ENCODE assay signal across 8 mouse cellular contexts in the genomic region with DNA sequence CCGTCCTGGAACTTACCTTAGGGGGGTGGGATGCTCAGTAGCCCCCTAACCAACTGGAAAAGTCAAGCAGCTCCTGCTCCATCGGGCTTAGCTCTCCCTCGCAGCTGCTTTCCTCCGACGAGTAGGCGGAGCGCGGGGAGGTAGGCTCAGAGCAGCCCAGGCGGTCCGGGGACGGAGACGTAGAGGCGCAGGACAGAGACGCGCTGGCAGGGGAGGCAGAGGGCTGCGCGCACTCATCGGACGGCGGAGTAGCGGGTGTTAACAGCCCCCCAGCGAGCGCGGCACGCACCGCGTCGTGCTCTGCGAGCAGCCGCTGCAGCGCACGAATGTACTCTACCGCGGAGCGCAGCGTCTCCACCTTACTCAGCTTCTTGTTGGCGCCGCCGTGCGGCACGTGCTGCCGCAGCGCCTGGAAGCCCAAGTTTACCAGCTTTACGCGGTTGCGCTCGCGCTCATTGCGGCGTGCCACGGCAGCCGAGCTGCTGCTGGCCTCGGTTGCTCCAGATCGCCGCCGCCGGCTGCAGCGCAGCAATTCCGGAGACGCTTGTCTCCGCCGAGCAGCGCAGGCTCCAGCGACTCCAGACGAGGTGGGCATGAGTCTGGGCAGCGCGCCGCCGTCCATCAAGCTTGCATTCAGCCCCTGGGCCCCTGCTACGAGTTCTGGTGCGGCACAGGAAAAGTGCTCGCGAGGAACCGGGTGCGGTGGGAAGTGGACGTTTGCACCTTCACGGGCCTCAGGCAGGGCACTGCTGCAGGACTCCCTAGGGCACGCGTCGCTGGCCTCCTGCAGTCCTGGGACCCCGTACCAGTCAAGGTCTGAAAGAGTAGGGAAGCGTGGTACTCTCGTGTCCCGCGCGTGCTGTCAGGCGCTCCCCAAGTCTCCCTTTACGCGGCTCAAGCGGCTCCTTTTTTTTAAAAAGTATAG. TPM values are rescaled to one million over a fixed set of nuclear protein-coding genes. Genes with fewer than 3 reads are reported as not detected.
A peak's percentile ranks its signal among the peaks of the same experiment; 100 is the strongest.
DNase-seq lines count a peak whose midpoint lies in the region; ATAC-seq and TF ChIP-seq lines count a peak whose summit lies in the region.

No protein-coding gene starts in this region.

- peaks cover 11 to 12% of the 10 kb centered on the region in 2 experiments; a peak in 3 of 4 replicates for H3K4me1 ChIP-seq in CH12.LX (ENCODE audit: control insufficient read depth in 1 of 2, insufficient read depth in 2 of 2)
- H3K4me1 ChIP-seq in forebrain, embryonic 12.5 days = peaks cover 36% of the 10 kb centered on the region
- peaks cover 18% of the 10 kb centered on the region for H3K4me1 ChIP-seq in hindbrain, embryonic 14.5 days (replicated peaks; ENCODE audit: control insufficient read depth, insufficient read depth, low read length)

- H3K4me2 ChIP-seq in CH12.LX (ENCODE audit: insufficient read depth, low read depth, poor library complexity, severe bottlenecking) = peak overlapping the region; percentile 68
- H3K4me2 ChIP-seq in forebrain, embryonic 12.5 days = peak overlapping the region; percentile 83
- peak overlapping the region; percentile 98 for H3K4me2 ChIP-seq in hindbrain, embryonic 14.5 days (replicated peaks)

- intact Hi-C loops in left cerebral cortex, postnatal 14 days (cut with DNase I) = no loop called here

- H3K27ac ChIP-seq in CH12.LX (ENCODE audit: insufficient read depth, low read depth) = no peak overlapping the region
- H3K27ac ChIP-seq in forebrain, embryonic 12.5 days = no peak overlapping the region
- H3K27ac ChIP-seq in hindbrain, embryonic 14.5 days = no peak overlapping the region

- H3K79me2 ChIP-seq in CH12.LX (replicated peaks; ENCODE audit: control insufficient read depth, extremely low read depth, insufficient read depth, poor library complexity, severe bottlenecking) = no peaks in the 10 kb centered on the region

- H3K36me3 ChIP-seq in CH12.LX (replicated peaks in 1 of 2; ENCODE audit: control insufficient read depth in 1 of 2, insufficient read depth in 1 of 2, low read length in 1 of 2) = no peaks in the 10 kb centered on the region
- no peaks in the 10 kb centered on the region for H3K36me3 ChIP-seq in forebrain, embryonic 12.5 days (replicated peaks)
- no peaks in the 10 kb centered on the region for H3K36me3 ChIP-seq in hindbrain, embryonic 14.5 days (replicated peaks; ENCODE audit: control insufficient read depth, insufficient read depth)

- H3K27me3 ChIP-seq in CH12.LX (replicated peaks) = peaks cover 86% of the 10 kb centered on the region
- H3K27me3 ChIP-seq in forebrain, embryonic 12.5 days = peaks cover 87% of the 10 kb centered on the region
- peaks cover 79% of the 10 kb centered on the region for H3K27me3 ChIP-seq in hindbrain, embryonic 14.5 days (ENCODE audit: control insufficient read depth, insufficient read depth, low read length)

- no peak for TF ChIP-seq RAD21 in CH12.LX (IDR thresholded peaks at IDR 0.05; ENCODE audit: low read depth, low read length)

- no peak overlapping the region for H3K9ac ChIP-seq in CH12.LX (ENCODE audit: insufficient read depth, low read depth)
- H3K9ac ChIP-seq in forebrain, embryonic 12.5 days = peak overlapping the region; percentile 38
- peak overlapping the region; percentile 39 for H3K9ac ChIP-seq in hindbrain, embryonic 14.5 days

- dilution Hi-C loops in CH12.LX (cut with MboI; ENCODE audit: extremely low pct_ligation_motif_present, extremely low pct_unique_long_range_greater_than_20kb, low sequenced_read_pairs) = no loop called here

- TF ChIP-seq CTCF in CH12.LX (conservative IDR thresholded peaks at IDR 0.05 in 1 of 2, IDR thresholded peaks at IDR 0.05 in 1 of 2; ENCODE audit: low read depth in 2 of 2, low read length in 2 of 2) = peak in 1 of 2 experiments; percentile 15; a peak in 1 of 4 replicates

- no peak for TF ChIP-seq EP300 in CH12.LX (IDR thresholded peaks at IDR 0.05; ENCODE audit: low read length)

- peaks cover 16% of the 10 kb centered on the region for H3K9me3 ChIP-seq in CH12.LX (replicated peaks; ENCODE audit: low read length)
- no peaks in the 10 kb centered on the region for H3K9me3 ChIP-seq in forebrain, embryonic 12.5 days
- H3K9me3 ChIP-seq in hindbrain, embryonic 14.5 days (ENCODE audit: control insufficient read depth, low read length) = no peaks in the 10 kb centered on the region

- TF ChIP-seq POLR2A in CH12.LX (IDR thresholded peaks at IDR 0.05; ENCODE audit: low read depth, low read length) = no peak

- H3K4me3 ChIP-seq in CH12.LX (replicated peaks in 1 of 3; ENCODE audit: low read depth in 2 of 3, low read length in 2 of 3, poor library complexity in 1 of 3) = peak overlapping the region in 2 of 3 experiments; percentile 22 to 48
- H3K4me3 ChIP-seq in forebrain, embryonic 12.5 days (replicated peaks) = peak overlapping the region; percentile 46
- peak overlapping the region; percentile 42 for H3K4me3 ChIP-seq in hindbrain, embryonic 14.5 days (replicated peaks; ENCODE audit: low read length)

- peak; percentile 76 for ATAC-seq in forebrain, embryonic 12.5 days (ENCODE audit: low FRiP score)
- ATAC-seq in hindbrain, embryonic 14.5 days (ENCODE audit: low FRiP score) = peak; percentile 79
- ATAC-seq in megakaryocyte, adult 5-6 weeks (ENCODE audit: poor library complexity, severe bottlenecking) = peak; percentile 49

- DNase-seq in CH12.LX (ENCODE audit: extremely low read depth) (no peak), MN1 (ENCODE audit: low spot score) (no peak)
- peak; percentile 81 for DNase-seq in adrenal gland, adult 2 months
- DNase-seq in hindbrain, embryonic 14.5 days (ENCODE audit: low spot score) = peak; percentile 80
- DNase-seq in left cerebral cortex, postnatal 14 days (ENCODE audit: low spot score in 2 of 2) = peak; percentile 79 to 81
- peak; percentile 81 to 85 for DNase-seq in right cerebral cortex, postnatal 10 days (ENCODE audit: low spot score in 2 of 2)

- WGBS in forebrain, embryonic 12.5 days = under 1% methylated on average over 90 of the region's 90 CpGs
- WGBS in hindbrain, embryonic 14.5 days = under 1% methylated on average over 90 of the region's 90 CpGs

- in situ Hi-C loops in CH12.LX (cut with MboI; ENCODE audit: low pct_ligation_motif_present, low pct_unique_long_range_greater_than_20kb, low sequenced_read_pairs) = no loop called here

TF ChIP-seq in CH12.LX, 34 proteins besides CTCF, POLR2A, EP300 and RAD21 (continues in another document):
- TF ChIP-seq MXI1 (IDR thresholded peaks at IDR 0.05; ENCODE audit: low read depth, low read length) (no peak; the same call in 1 of the 2 replicates), JUND (conservative IDR thresholded peaks at IDR 0.05; ENCODE audit: low read depth, low read length) (no peak), JUN (IDR thresholded peaks at IDR 0.05; ENCODE audit: insufficient read depth, low read depth, low read length) (no peak), USF1 (IDR thresholded peaks at IDR 0.05; ENCODE audit: low read depth, low read length) (no peak), SIN3A (IDR thresholded peaks at IDR 0.05; ENCODE audit: low read length) (no peak), ZNF384 (IDR thresholded peaks at IDR 0.05; ENCODE audit: low read depth, low read length) (no peak), KAT2A (IDR thresholded peaks at IDR 0.05; ENCODE audit: insufficient replicate concordance, low read length) (no peak), E2F4 (IDR thresholded peaks at IDR 0.05; ENCODE audit: insufficient replicate concordance, low read depth, low read length) (no peak), RCOR1 (conservative IDR thresholded peaks at IDR 0.05; ENCODE audit: low read depth, low read length) (no peak), GABPA (IDR thresholded peaks at IDR 0.05; ENCODE audit: insufficient replicate concordance, low read depth, low read length) (no peak), SMC3 (IDR thresholded peaks at IDR 0.05; ENCODE audit: low read depth, low read length) (no peak), MEF2A (IDR thresholded peaks at IDR 0.05; ENCODE audit: borderline replicate concordance, low read depth, low read length) (no peak), BHLHE40 (IDR thresholded peaks at IDR 0.05; ENCODE audit: low read depth, low read length) (peak; percentile 85), HCFC1 (IDR thresholded peaks at IDR 0.05; ENCODE audit: low read depth, low read length) (no peak)

RNA-seq across cellular contexts. Expression of gene Ascl2, which starts 0.9 kb away (rescaled TPM):
- total RNA-seq in CH12.LX (2012; rRNA removed) (not detected in 2 replicates), CH12.LX (2014; rRNA removed) (not detected in 2 replicates)
- polyA plus RNA-seq in CH12.LX (2012; ENCODE audit: insufficient read length, low read depth) = not detected in 2 replicates
- total RNA-seq in adrenal gland, adult 2 months (2021) = under 1 TPM; 0.17 to 0.35 TPM
- polyA plus RNA-seq in adrenal gland, adult 2 months (2012; rRNA removed) = 1.9 and 3.8 TPM in 2 replicates
- 0.17 and 0.40 TPM in 2 replicates for polyA plus RNA-seq in forebrain, embryonic 12.5 days (2016; fragmentation: Nextera tagmentation; extraction: Ambion mirVana)
- polyA plus RNA-seq in hindbrain, embryonic 14.5 days (2014; fragmentation: Nextera tagmentation; extraction: Ambion mirVana) = 0.39 and 0.51 TPM in 2 replicates
- not detected for total RNA-seq in left cerebral cortex, postnatal 14 days (2021)
- 0.96 and 1.1 TPM in 2 replicates for total RNA-seq in megakaryocyte, adult 5-6 weeks (2015)
- total RNA-seq in megakaryocyte, adult 5-6 weeks (2017) = 0.40 and 2.9 TPM in 2 replicates

RNA-seq across cellular contexts. Expression of gene Tspan32, which starts 36.7 kb away (rescaled TPM):
- total RNA-seq in CH12.LX (2012; rRNA removed) (27.2 and 28.2 TPM in 2 replicates), CH12.LX (2014; rRNA removed) (34.5 and 40.5 TPM in 2 replicates)
- polyA plus RNA-seq in CH12.LX (2012; ENCODE audit: insufficient read length, low read depth) = 28.6 and 29.9 TPM in 2 replicates
- total RNA-seq in adrenal gland, adult 2 months (2021) = under 1 TPM; 0.49 to 0.62 TPM
- 0.83 and 1.4 TPM in 2 replicates for polyA plus RNA-seq in adrenal gland, adult 2 months (2012; rRNA removed)
- 1.3 and 1.5 TPM in 2 replicates for polyA plus RNA-seq in forebrain, embryonic 12.5 days (2016; fragmentation: Nextera tagmentation; extraction: Ambion mirVana)
- 0.43 and 0.82 TPM in 2 replicates for polyA plus RNA-seq in hindbrain, embryonic 14.5 days (2014; fragmentation: Nextera tagmentation; extraction: Ambion mirVana)
- total RNA-seq in left cerebral cortex, postnatal 14 days (2021) = under 1 TPM in 1 of 2 experiments, not detected in 1; 0.30 TPM
- total RNA-seq in megakaryocyte, adult 5-6 weeks (2015) = 60.9 and 70.4 TPM in 2 replicates
- 45.6 and 47.0 TPM in 2 replicates for total RNA-seq in megakaryocyte, adult 5-6 weeks (2017)

RNA-seq across cellular contexts. Expression of gene Th, which starts 37.2 kb away (rescaled TPM):
- not detected in 2 replicates for total RNA-seq in CH12.LX (2012; rRNA removed)
- total RNA-seq in CH12.LX (2014; rRNA removed) = not detected in 2 replicates
- polyA plus RNA-seq in CH12.LX (2012; ENCODE audit: insufficient read length, low read depth) = not detected in 2 replicates
- 1,000 to 10,000 TPM in 1 of 2 experiments, 100 to 1,000 TPM in 1; 531 to 1,365 TPM for total RNA-seq in adrenal gland, adult 2 months (2021)
- 447 and 488 TPM in 2 replicates for polyA plus RNA-seq in adrenal gland, adult 2 months (2012; rRNA removed)
- polyA plus RNA-seq in forebrain, embryonic 12.5 days (2016; fragmentation: Nextera tagmentation; extraction: Ambion mirVana) = 13.9 and 17.8 TPM in 2 replicates
- 4.7 and 7.6 TPM in 2 replicates for polyA plus RNA-seq in hindbrain, embryonic 14.5 days (2014; fragmentation: Nextera tagmentation; extraction: Ambion mirVana)
- total RNA-seq in left cerebral cortex, postnatal 14 days (2021) = 1 to 10 TPM in 1 of 2 experiments, under 1 TPM in 1; 0.62 to 2.1 TPM
- not detected in 2 replicates for total RNA-seq in megakaryocyte, adult 5-6 weeks (2015)
- not detected in 2 replicates for total RNA-seq in megakaryocyte, adult 5-6 weeks (2017)

Comparison
In these comparisons a context has a peak if more than half of its experiments do, and no peak if none do; other contexts are left out.
1. DNase-seq: peak in adrenal gland, adult 2 months (single experiment), hindbrain, embryonic 14.5 days (single experiment), left cerebral cortex, postnatal 14 days (2 of 2) and right cerebral cortex, postnatal 10 days (2 of 2); none in CH12.LX (single experiment) and MN1 (single experiment).
2. RNA of gene Tspan32, which starts 36.7 kb away (total RNA-seq): 45.6 to 70.4 TPM in megakaryocyte, adult 5-6 weeks and 27.2 to 40.5 TPM in CH12.LX; 0.49 to 0.62 TPM in adrenal gland, adult 2 months and 0.30 TPM in left cerebral cortex, postnatal 14 days; every median in the first group is over 10 times any median in the second.
3. RNA of gene Th, which starts 37.2 kb away (total RNA-seq): 531 to 1,365 TPM in adrenal gland, adult 2 months; 0.62 to 2.1 TPM in left cerebral cortex, postnatal 14 days, not detected in CH12.LX and not detected in megakaryocyte, adult 5-6 weeks; every median in the first group is over 100 times any median in the second.
4. Peak in every context shown above with its lines, with median percentiles within 50 percentile points of each other: H3K4me2 ChIP-seq, H3K4me3 ChIP-seq and ATAC-seq.